In the genomic region with DNA sequence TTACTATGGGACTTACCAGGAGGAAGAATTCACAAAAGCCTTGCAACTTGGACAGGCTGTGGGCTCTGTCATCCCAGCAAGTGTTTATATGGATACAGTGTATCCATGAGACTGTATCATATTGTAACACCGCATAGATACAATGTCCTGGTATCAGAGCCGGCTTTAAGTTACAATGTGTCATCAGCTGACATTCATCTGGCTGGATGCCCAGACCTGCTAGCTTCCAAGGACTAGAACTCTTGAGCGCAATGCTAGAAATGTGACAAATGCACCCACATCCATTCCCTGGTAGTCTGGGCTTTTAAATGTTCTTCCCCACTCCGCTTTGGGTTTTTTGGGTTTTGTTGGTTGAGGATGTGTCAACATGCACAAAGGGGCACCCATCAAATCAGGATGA, we compare ENCODE assay signal across 8 mouse cellular contexts. TPM values are rescaled to one million over a fixed set of nuclear protein-coding genes. Genes with fewer than 3 reads are reported as not detected.
DNase-seq lines count a peak whose midpoint lies in the region; ATAC-seq lines count a peak whose summit lies in the region.

No protein-coding gene starts in this region.

- intact Hi-C loops in heart, postnatal 36 days (cut with DNase I) = loop anchor here (10.0 kb wide), 1 partner anchor 224 kb away; no protein-coding TSS in a partner anchor

- 0 out of 2 replicates have a peak overlapping the region, but pooled peaks have one; percentile 24 for H3K27ac ChIP-seq in lung, embryonic 15.5 days

- H3K4me2 ChIP-seq in lung, embryonic 15.5 days = no peak overlapping the region

- peak; percentile 46 to 52 for DNase-seq in heart, adult 18-20 months
- no peak for DNase-seq in heart, postnatal 36 days
- no peak for DNase-seq in lung, postnatal 10 days
- peak; percentile 66 for DNase-seq in adrenal gland, postnatal 14 days
- peak; percentile 66 to 74 for DNase-seq in right cerebral cortex, adult 2 months (ENCODE audit: low spot score in 2 of 2)
- no peak for DNase-seq in B cell, adult 2 months
- no peak for DNase-seq in cerebellum, adult 18-20 months

- no peaks in the 10 kb centered on the region for H3K27me3 ChIP-seq in lung, embryonic 15.5 days

- H3K36me3 ChIP-seq in lung, embryonic 15.5 days = peaks cover 12% of the 10 kb centered on the region

- 35% methylated on average over 4 of the region's 4 CpGs for WGBS in lung, embryonic 15.5 days

- H3K4me1 ChIP-seq in lung, embryonic 15.5 days = peaks cover 40% of the 10 kb centered on the region

- no peak overlapping the region for H3K9ac ChIP-seq in lung, embryonic 15.5 days

- ATAC-seq in lung, embryonic 15.5 days (ENCODE audit: borderline replicate concordance, extremely low read depth, low FRiP score, low TSS enrichment) = no peak

- H3K9me3 ChIP-seq in lung, embryonic 15.5 days = no peaks in the 10 kb centered on the region

- H3K4me3 ChIP-seq in lung, embryonic 15.5 days = no peak overlapping the region

RNA-seq across cellular contexts. Expression of gene Elk3, which starts 22.6 kb away (rescaled TPM):
- total RNA-seq in heart, adult 18-20 months (2021) = 10 to 100 TPM; 27.9 to 29.5 TPM
- total RNA-seq in heart, postnatal 36 days (2021) = 10 to 100 TPM; 42.0 to 53.5 TPM
- polyA plus RNA-seq in lung, embryonic 15.5 days (2015; fragmentation: Nextera tagmentation; extraction: Ambion mirVana) = 51.9 and 52.3 TPM in 2 replicates
- 50.4 and 58.0 TPM in 2 replicates for total RNA-seq in adrenal gland, postnatal 14 days (2021)

Comparison
In these comparisons a context has a peak if more than half of its experiments do, and no peak if none do; other contexts are left out.
1. DNase-seq: peak in heart, adult 18-20 months (2 of 2), adrenal gland, postnatal 14 days (single experiment) and right cerebral cortex, adult 2 months (2 of 2); none in heart, postnatal 36 days (0 of 2), lung, postnatal 10 days (single experiment), B cell, adult 2 months (0 of 2) and cerebellum, adult 18-20 months (0 of 2).